Mouse (Mus musculus) yolk sac, embryonic 10.5 days (tissue): Measurements from ENCODE around the gene Galnt5.

Source experiments
- DNase-seq: peaks from one replicate; pipeline ENCODE4 v3.0.0-alpha.2; 2017; ENCODE audit warnings: low spot score

The Galnt5 gene

GRCm38 (mm10) chr2:57997752-57998430 is at the start of gene Galnt5:
TSS of gene Galnt5 (plus strand) at chr2:57997884.
- peak; percentile 4 for DNase-seq

- no peak for DNase-seq
Observed at GRCm38 (mm10) chr2:57951620-57952019, 46.1 kb upstream of the Galnt5 start.

GRCm38 (mm10) chr2:57960786-57961185 is 36.9 kb upstream of the Galnt5 start:
- no peak for DNase-seq

- no peak for DNase-seq
Observed at GRCm38 (mm10) chr2:57982248-57982647, 15.4 kb upstream of the Galnt5 start.

GRCm38 (mm10) chr2:57991084-57991483 is 6.6 kb upstream of the Galnt5 start:
- no peak for DNase-seq

GRCm38 (mm10) chr2:58001497-58001896 is 3.8 kb downstream of the Galnt5 start:
- DNase-seq, result no peak

- DNase-seq, result no peak
Observed at GRCm38 (mm10) chr2:58007081-58007480, 9.4 kb downstream of the Galnt5 start.

- no peak for DNase-seq
Observed at GRCm38 (mm10) chr2:58023556-58023955, 25.9 kb downstream of the Galnt5 start.

GRCm38 (mm10) chr2:58026740-58027139 is 29.1 kb downstream of the Galnt5 start:
- no peak for DNase-seq

GRCm38 (mm10) chr2:58029404-58029803 is 31.7 kb downstream of the Galnt5 start:
- DNase-seq, result peak; percentile 2

- DNase-seq, result no peak
Observed at GRCm38 (mm10) chr2:58031431-58031830, 33.7 kb downstream of the Galnt5 start.

GRCm38 (mm10) chr2:58035635-58036034 is 38.0 kb downstream of the Galnt5 start:
- no peak for DNase-seq

GRCm38 (mm10) chr2:58036926-58037325 is 39.2 kb downstream of the Galnt5 start:
- DNase-seq, result no peak

- no peak for DNase-seq
Observed at GRCm38 (mm10) chr2:58041867-58042266, 44.2 kb downstream of the Galnt5 start.

- DNase-seq, result no peak
Observed at GRCm38 (mm10) chr2:58052821-58053581, 55.3 kb downstream of the Galnt5 start, which contains the start of gene Ermn. TSS of gene Ermn (minus strand) at chr2:58052864.

GRCm38 (mm10) chr2:58055383-58055782 is 57.7 kb downstream of the Galnt5 start:
- peak; percentile 6 for DNase-seq

- no peak for DNase-seq
Observed at GRCm38 (mm10) chr2:58079849-58080248, 82.2 kb downstream of the Galnt5 start.

GRCm38 (mm10) chr2:58086420-58086819 is 88.7 kb downstream of the Galnt5 start:
- no peak for DNase-seq

GRCm38 (mm10) chr2:58094818-58095217 is 97.1 kb downstream of the Galnt5 start:
- DNase-seq, result no peak
